Mouse (Mus musculus) thymus, adult 2 months (tissue): Measurements from ENCODE around the gene Hoxc10.

Experiments used
- CTCF ChIP-seq: fragments of 200-500 bp; IDR thresholded peaks from 2 replicates; pipeline ENCODE4 v1.5.1; 2012; ENCODE audit warnings: mild to moderate bottlenecking, control low read depth, low read length, moderate library complexity, borderline replicate concordance; ENCODE audit not compliant: control insufficient read depth, poor library complexity, insufficient read depth; ENCODE audit errors: extremely low read depth
- POLR2A ChIP-seq: fragments of 200-500 bp; IDR thresholded peaks from 2 replicates; pipeline ENCODE4 v1.6.1; 2012; ENCODE audit warnings: mild to moderate bottlenecking, low read length, control low read depth, moderate library complexity; ENCODE audit not compliant: control insufficient read depth, poor library complexity, insufficient read depth; ENCODE audit errors: extremely low read depth

DNA sequence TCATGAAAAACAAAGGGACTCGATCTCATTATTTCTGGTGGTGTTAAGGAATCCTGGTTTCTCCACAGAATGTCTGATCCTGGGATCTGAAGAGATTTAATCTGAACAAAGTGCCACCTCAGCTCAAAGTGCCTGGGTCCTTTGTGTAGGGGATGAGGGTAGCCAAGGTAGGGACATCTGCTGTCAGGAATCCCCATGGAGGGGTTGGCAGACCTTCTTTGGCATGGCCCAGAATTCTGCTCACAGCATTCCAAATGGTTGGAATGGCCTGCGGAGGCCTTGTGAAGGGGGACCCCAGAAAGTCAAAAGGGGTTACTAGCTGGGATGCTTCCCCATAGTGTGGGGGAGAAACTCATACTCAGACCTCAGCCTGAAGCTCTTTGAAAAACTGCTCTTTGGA, 17.8 kb upstream of the Hoxc10 start:
- TF ChIP-seq CTCF (no peak), POLR2A (no peak)
